Mouse (Mus musculus) megakaryocyte, embryonic 14.5 days (primary cell): ENCODE measurements around the gene Mrps14.

Experiments used
- FLI1 ChIP-seq: IDR thresholded peaks from 2 replicates; pipeline ENCODE4 v1.6.1; 2012; ENCODE audit warnings: low read length, inconsistent platforms, mixed read lengths
- GATA1 ChIP-seq: IDR thresholded peaks from 3 replicates; pipeline ENCODE4 v1.6.1; 2012; ENCODE audit warnings: mixed read lengths, low read length, inconsistent platforms, borderline replicate concordance

GRCm38 (mm10) chr1:160212123-160212691 lies 17.2 kb downstream of the Mrps14 start:
- TF ChIP-seq GATA1 (no peak), FLI1 (no peak)
